Mouse (Mus musculus): ENCODE measurements around the gene Hoxd8. TPM values are rescaled to one million over a fixed set of nuclear protein-coding genes. Genes with fewer than 3 reads are reported as not detected.

The Hoxd8 gene
- polyA plus RNA-seq, 1 experiment from 2014 or later: 11.6 TPM

DNA sequence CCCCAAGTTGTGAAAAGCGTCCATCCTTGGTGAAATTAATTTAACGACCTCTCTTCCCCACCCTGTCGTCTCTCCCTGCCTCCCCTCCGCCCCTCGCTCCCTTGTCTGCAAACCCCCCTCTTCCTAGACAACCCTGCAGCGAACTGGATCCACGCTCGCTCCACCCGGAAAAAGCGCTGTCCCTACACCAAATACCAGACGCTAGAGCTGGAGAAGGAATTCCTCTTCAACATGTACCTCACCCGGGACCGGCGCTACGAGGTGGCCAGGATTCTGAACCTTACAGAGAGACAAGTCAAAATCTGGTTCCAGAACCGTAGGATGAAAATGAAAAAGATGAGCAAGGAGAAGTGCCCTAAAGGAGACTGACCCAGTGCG lies 5.4 kb upstream of the Hoxd8 start:
- Histone ChIP-seq H3K27ac (peak overlapping the region; percentile 99), H3K27me3 (ENCODE audit: low read depth, poor library complexity, severe bottlenecking) (peaks cover 54% of the 10 kb centered on the region), H3K9me3 (replicated peaks) (no peaks in the 10 kb centered on the region), H3K36me3 (0 out of 2 replicates have a peak, but pooled peaks cover 5% of the 10 kb centered on the region), H3K4me1 (peaks cover 82% of the 10 kb centered on the region), H3K4me3 (peak overlapping the region; percentile 80)
- DNase-seq (ENCODE audit: low spot score): peak; percentile 74
- WGBS: under 1% methylated on average over 17 of the region's 17 CpGs

- 2% methylated on average over 23 of the region's 23 CpGs for WGBS
- H3K27ac ChIP-seq: peak overlapping the region; percentile 99
Observed at GRCm38 (mm10) chr2:74699664-74700545, 4.5 kb upstream of the Hoxd8 start.

DNA sequence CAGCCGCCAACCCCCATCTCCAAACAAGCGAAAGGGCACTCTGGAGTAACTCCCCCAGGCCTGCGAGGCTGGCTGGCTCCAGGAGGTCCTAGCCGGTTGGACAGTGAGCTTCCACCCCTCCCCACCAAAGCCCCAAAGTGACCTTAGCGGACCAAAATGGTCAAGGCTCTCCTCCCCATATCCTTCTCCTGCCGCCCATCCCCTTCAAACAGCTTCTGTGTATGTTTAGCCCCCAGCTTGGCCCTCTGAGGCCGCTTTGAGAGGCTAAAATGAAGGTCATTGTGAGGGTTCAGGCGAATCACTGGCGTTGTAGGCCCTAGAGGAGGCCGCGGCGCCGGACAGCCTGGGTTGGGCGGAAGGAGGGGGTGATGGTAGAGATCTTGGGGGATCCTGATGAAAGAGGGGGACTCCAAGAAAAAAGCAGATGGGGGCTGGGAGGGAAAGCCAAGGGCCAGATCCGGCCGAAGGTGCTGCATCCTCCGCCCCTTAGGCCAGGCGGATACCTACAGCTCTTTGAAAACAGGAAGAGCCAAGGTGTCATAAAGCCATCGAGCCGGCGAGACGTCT lies 3.8 kb upstream of the Hoxd8 start:
- under 1% methylated on average over 22 of the region's 22 CpGs for WGBS
- peaks cover 43% of the 10 kb centered on the region for H3K27me3 ChIP-seq (ENCODE audit: low read depth, poor library complexity, severe bottlenecking)
- peaks cover 82% of the 10 kb centered on the region for H3K4me1 ChIP-seq
- H3K36me3 ChIP-seq: no peaks in the 10 kb centered on the region
- no peaks in the 10 kb centered on the region for H3K9me3 ChIP-seq (replicated peaks)
- H3K27ac ChIP-seq: peak overlapping the region; percentile 99
- peak overlapping the region; percentile 80 for H3K4me3 ChIP-seq
- DNase-seq (ENCODE audit: low spot score): peak; percentile 74

More at GRCm38 (mm10) chr2:74699664-74700545, 4.5 kb upstream of the Hoxd8 start:
- Histone ChIP-seq H3K9me3 (replicated peaks) (no peaks in the 10 kb centered on the region), H3K27me3 (ENCODE audit: low read depth, poor library complexity, severe bottlenecking) (peaks cover 50% of the 10 kb centered on the region), H3K4me3 (peak overlapping the region; percentile 80), H3K4me1 (peaks cover 89% of the 10 kb centered on the region), H3K36me3 (0 out of 2 replicates have a peak, but pooled peaks cover 4% of the 10 kb centered on the region)
- DNase-seq (ENCODE audit: low spot score): peak; percentile 74

- Histone ChIP-seq H3K9me3 (replicated peaks) (no peaks in the 10 kb centered on the region), H3K4me3 (peak overlapping the region; percentile 80), H3K4me1 (peaks cover 72% of the 10 kb centered on the region), H3K27me3 (ENCODE audit: low read depth, poor library complexity, severe bottlenecking) (peaks cover 34% of the 10 kb centered on the region), H3K27ac (peak overlapping the region; percentile 99), H3K36me3 (no peaks in the 10 kb centered on the region)
- peak; percentile 91 for DNase-seq (ENCODE audit: low spot score)
- WGBS: 9% methylated on average over 17 of the region's 17 CpGs
Observed at GRCm38 (mm10) chr2:74701949-74702819, 2.2 kb upstream of the Hoxd8 start.

- no peak for DNase-seq (ENCODE audit: low spot score)
- WGBS: 14% methylated on average over 6 of the region's 6 CpGs
- peaks cover 73% of the 10 kb centered on the region for H3K4me1 ChIP-seq
- H3K27ac ChIP-seq: peak overlapping the region; percentile 99
- peak overlapping the region; percentile 80 for H3K4me3 ChIP-seq
- H3K36me3 ChIP-seq: peaks cover 2% of the 10 kb centered on the region; the same call in 1 of the 2 replicates
- no peaks in the 10 kb centered on the region for H3K9me3 ChIP-seq (replicated peaks)
- H3K27me3 ChIP-seq (ENCODE audit: low read depth, poor library complexity, severe bottlenecking): peaks cover 32% of the 10 kb centered on the region
Observed at GRCm38 (mm10) chr2:74702820-74703219, 1.6 kb upstream of the Hoxd8 start.

DNA sequence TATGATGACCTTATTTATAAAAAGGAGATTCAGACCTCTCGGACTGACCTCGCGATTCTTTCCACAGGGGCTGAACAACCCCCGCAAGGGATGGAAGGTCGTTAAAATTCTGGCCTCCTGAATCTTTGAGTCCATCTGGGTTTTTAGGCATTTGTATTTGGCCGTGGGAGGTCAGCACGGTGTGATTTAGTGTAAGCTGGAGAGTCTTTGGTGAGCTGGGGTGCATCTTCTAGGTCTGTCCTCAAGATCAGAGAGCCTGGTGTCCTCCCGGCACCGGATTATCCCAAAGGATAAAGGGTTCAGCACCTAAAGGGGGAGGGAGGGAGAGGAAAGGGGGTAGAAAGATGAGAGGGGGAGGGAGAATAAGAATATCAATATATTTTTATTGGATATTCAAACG lies 1.1 kb upstream of the Hoxd8 start:
- peaks cover 76% of the 10 kb centered on the region for H3K4me1 ChIP-seq
- DNase-seq (ENCODE audit: low spot score): peak; percentile 36
- peak overlapping the region; percentile 99 for H3K27ac ChIP-seq
- peak overlapping the region; percentile 80 for H3K4me3 ChIP-seq
- peaks cover 3% of the 10 kb centered on the region; the same call in 1 of the 2 replicates for H3K36me3 ChIP-seq
- H3K27me3 ChIP-seq (ENCODE audit: low read depth, poor library complexity, severe bottlenecking): peaks cover 37% of the 10 kb centered on the region
- H3K9me3 ChIP-seq (replicated peaks): no peaks in the 10 kb centered on the region
- WGBS: 4% methylated on average over 10 of the region's 10 CpGs

- Histone ChIP-seq H3K27ac (peak overlapping the region; percentile 99), H3K4me3 (peak overlapping the region; percentile 80)
- peak; percentile 78 for DNase-seq (ENCODE audit: low spot score)
Observed at GRCm38 (mm10) chr2:74703720-74704392, 559 bp upstream of the Hoxd8 start.

DNA sequence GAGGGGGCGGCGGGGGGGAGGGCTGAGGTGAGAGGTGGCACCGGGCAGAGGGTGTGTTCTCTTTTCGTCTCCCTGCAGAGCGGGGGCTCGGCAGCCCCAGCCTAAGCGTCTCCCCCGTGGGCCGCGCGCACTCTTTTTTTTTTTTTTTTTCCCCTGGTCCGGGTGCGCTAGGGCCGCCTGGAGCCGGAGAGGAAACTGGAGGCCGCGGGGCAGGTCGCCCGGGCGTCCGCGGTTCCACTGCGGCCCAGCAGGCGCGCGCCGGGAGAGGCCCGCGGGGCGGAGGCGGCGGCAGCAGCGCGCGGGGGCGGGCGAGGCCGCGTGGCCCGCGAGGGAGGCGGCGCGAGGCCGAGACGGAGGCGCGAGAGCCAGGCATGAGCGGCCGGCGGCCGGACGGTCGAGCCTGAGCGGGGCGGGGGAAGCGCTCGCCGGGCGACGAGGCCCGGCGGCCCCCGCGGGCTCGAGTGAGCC lies 618 bp downstream of the Hoxd8 start:
- 3% methylated on average over 62 of the region's 66 CpGs for WGBS
- Histone ChIP-seq H3K4me1 (peaks cover 78% of the 10 kb centered on the region), H3K27ac (peak overlapping the region; percentile 99), H3K36me3 (peaks cover 3% of the 10 kb centered on the region; the same call in 1 of the 2 replicates), H3K9me3 (replicated peaks) (no peaks in the 10 kb centered on the region), H3K4me3 (peak overlapping the region; percentile 80), H3K27me3 (ENCODE audit: low read depth, poor library complexity, severe bottlenecking) (peaks cover 48% of the 10 kb centered on the region)
- no peak for DNase-seq (ENCODE audit: low spot score)

More at GRCm38 (mm10) chr2:74703720-74704392, 559 bp upstream of the Hoxd8 start:
- Histone ChIP-seq H3K27me3 (ENCODE audit: low read depth, poor library complexity, severe bottlenecking) (peaks cover 42% of the 10 kb centered on the region), H3K36me3 (peaks cover 3% of the 10 kb centered on the region; the same call in 1 of the 2 replicates), H3K9me3 (replicated peaks) (no peaks in the 10 kb centered on the region), H3K4me1 (peaks cover 78% of the 10 kb centered on the region)
- 2% methylated on average over 26 of the region's 26 CpGs for WGBS

GRCm38 (mm10) chr2:74705467-74706089 lies 1.2 kb downstream of the Hoxd8 start:
- Histone ChIP-seq H3K27ac (peak overlapping the region; percentile 99), H3K36me3 (peaks cover 3% of the 10 kb centered on the region; the same call in 1 of the 2 replicates), H3K4me1 (peaks cover 78% of the 10 kb centered on the region), H3K9me3 (replicated peaks) (no peaks in the 10 kb centered on the region), H3K27me3 (ENCODE audit: low read depth, poor library complexity, severe bottlenecking) (peaks cover 48% of the 10 kb centered on the region), H3K4me3 (peak overlapping the region; percentile 80)
- 3% methylated on average over 79 of the region's 85 CpGs for WGBS
- DNase-seq (ENCODE audit: low spot score): peak; percentile 83

DNA sequence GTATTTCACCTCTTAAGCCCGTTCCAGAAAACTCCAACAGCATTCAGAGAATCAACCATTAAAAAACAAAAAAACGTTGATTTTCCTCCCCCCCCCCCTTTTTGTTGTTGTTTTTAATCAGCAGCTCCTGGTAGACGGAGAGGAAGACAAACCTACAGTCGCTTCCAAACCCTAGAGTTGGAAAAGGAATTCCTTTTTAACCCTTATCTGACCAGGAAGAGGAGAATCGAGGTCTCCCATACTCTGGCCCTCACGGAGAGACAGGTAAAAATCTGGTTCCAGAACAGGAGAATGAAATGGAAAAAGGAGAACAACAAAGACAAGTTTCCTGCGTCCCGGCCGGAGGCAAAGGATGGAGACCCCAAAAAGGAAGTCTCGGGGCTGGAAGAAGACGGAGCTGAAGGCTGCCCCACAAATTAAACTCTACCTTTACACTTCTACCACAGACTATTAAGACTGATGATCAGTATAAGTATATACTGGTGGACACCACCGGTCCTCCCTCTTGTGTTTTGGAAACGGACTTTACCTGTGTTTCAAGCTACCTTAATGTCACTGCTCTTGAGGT lies 2.1 kb downstream of the Hoxd8 start:
- under 1% methylated on average over 13 of the region's 13 CpGs for WGBS
- no peaks in the 10 kb centered on the region for H3K9me3 ChIP-seq (replicated peaks)
- peaks cover 76% of the 10 kb centered on the region for H3K4me1 ChIP-seq
- H3K27me3 ChIP-seq (ENCODE audit: low read depth, poor library complexity, severe bottlenecking): peaks cover 45% of the 10 kb centered on the region
- H3K4me3 ChIP-seq: peak overlapping the region; percentile 80
- peaks cover 3% of the 10 kb centered on the region; the same call in 1 of the 2 replicates for H3K36me3 ChIP-seq
- peak overlapping the region; percentile 99 for H3K27ac ChIP-seq
- peak; percentile 47 for DNase-seq (ENCODE audit: low spot score)

- peak overlapping the region; percentile 80 for H3K4me3 ChIP-seq
- H3K36me3 ChIP-seq: peaks cover 3% of the 10 kb centered on the region; the same call in 1 of the 2 replicates
- peak; percentile 35 for DNase-seq (ENCODE audit: low spot score)
- WGBS: 4% methylated on average over 7 of the region's 7 CpGs
- H3K27me3 ChIP-seq (ENCODE audit: low read depth, poor library complexity, severe bottlenecking): peaks cover 45% of the 10 kb centered on the region
- no peaks in the 10 kb centered on the region for H3K9me3 ChIP-seq (replicated peaks)
- peaks cover 75% of the 10 kb centered on the region for H3K4me1 ChIP-seq
- H3K27ac ChIP-seq: peak overlapping the region; percentile 99
Observed at GRCm38 (mm10) chr2:74707599-74707998, 3.2 kb downstream of the Hoxd8 start.

Measured in limb, embryonic 10.5 days (tissue).